Mouse (Mus musculus): Measurements from ENCODE around the gene Grid2ip. TPM values are rescaled to one million over a fixed set of nuclear protein-coding genes. Genes with fewer than 3 reads are reported as not detected.
A peak's percentile ranks its signal among the peaks of the same experiment; 100 is the strongest.
"Not testable (repeated sequence)": the region's sequence is repeated elsewhere in the genome, so short reads cannot be mapped to it uniquely, and the experiment has no call there.

Gene Grid2ip
- total RNA-seq, 2 experiments from 2014 or later, result 1.6 TPM

- intact Hi-C loops (cut with DNase I), result no loop called here
- DNase-seq (ENCODE audit: low spot score in 2 of 2), result no peak
Observed at GRCm38 (mm10) chr5:143360000-143360399, 2.9 kb downstream of the Grid2ip start.

GRCm38 (mm10) chr5:143361428-143361827 lies 4.3 kb downstream of the Grid2ip start:
- intact Hi-C loops (cut with DNase I), result no loop called here
- no peak for DNase-seq (ENCODE audit: low spot score in 2 of 2)

GRCm38 (mm10) chr5:143363678-143364615 lies 6.8 kb downstream of the Grid2ip start:
- DNase-seq (ENCODE audit: low spot score in 2 of 2), result no peak

GRCm38 (mm10) chr5:143367931-143368330 lies 10.8 kb downstream of the Grid2ip start:
- no peak for DNase-seq (ENCODE audit: low spot score in 2 of 2)
- intact Hi-C loops (cut with DNase I), result no loop called here

More at GRCm38 (mm10) chr5:143363678-143364615, 6.8 kb downstream of the Grid2ip start:
- intact Hi-C loops (cut with DNase I), result no loop called here

- intact Hi-C loops (cut with DNase I), result no loop called here
- DNase-seq (ENCODE audit: low spot score in 2 of 2), result no peak
Observed at GRCm38 (mm10) chr5:143369611-143370255, 12.6 kb downstream of the Grid2ip start.

- intact Hi-C loops (cut with DNase I), result no loop called here
- DNase-seq (ENCODE audit: low spot score in 2 of 2), result no peak
Observed at GRCm38 (mm10) chr5:143370416-143371145, 13.4 kb downstream of the Grid2ip start.

GRCm38 (mm10) chr5:143371146-143371510 lies 14.0 kb downstream of the Grid2ip start:
- intact Hi-C loops (cut with DNase I), result no loop called here
- DNase-seq (ENCODE audit: low spot score in 2 of 2), result no peak

GRCm38 (mm10) chr5:143372818-143373217 lies 15.7 kb downstream of the Grid2ip start:
- peak; percentile 30 to 37 for DNase-seq (ENCODE audit: low spot score in 2 of 2)
- intact Hi-C loops (cut with DNase I), result no loop called here

- intact Hi-C loops (cut with DNase I), result loop anchor here (5.0 kb wide), 1 partner anchor 47 kb away; no protein-coding TSS in a partner anchor
- DNase-seq (ENCODE audit: low spot score in 2 of 2), result peak; percentile 35 to 39
Observed at GRCm38 (mm10) chr5:143375242-143375641, 18.1 kb downstream of the Grid2ip start.

GRCm38 (mm10) chr5:143376156-143376555 lies 19.0 kb downstream of the Grid2ip start:
- intact Hi-C loops (cut with DNase I), result loop anchor here (5.0 kb wide), 1 partner anchor 46 kb away; no protein-coding TSS in a partner anchor
- DNase-seq (ENCODE audit: low spot score in 2 of 2), result no peak

- intact Hi-C loops (cut with DNase I), result no loop called here
- DNase-seq (ENCODE audit: low spot score in 2 of 2), result no peak
Observed at GRCm38 (mm10) chr5:143386797-143387621, 29.9 kb downstream of the Grid2ip start.

GRCm38 (mm10) chr5:143394184-143394583 lies 37.0 kb downstream of the Grid2ip start:
- DNase-seq (ENCODE audit: low spot score in 2 of 2), result no peak
- intact Hi-C loops (cut with DNase I), result no loop called here

- DNase-seq (ENCODE audit: low spot score in 2 of 2); intact Hi-C loops (cut with DNase I): not testable (repeated sequence)
Observed at GRCm38 (mm10) chr5:143394966-143395365, 37.8 kb downstream of the Grid2ip start.

GRCm38 (mm10) chr5:143395649-143396048 lies 38.5 kb downstream of the Grid2ip start:
- intact Hi-C loops (cut with DNase I), result no loop called here
- DNase-seq (ENCODE audit: low spot score in 2 of 2), result no peak

GRCm38 (mm10) chr5:143400501-143400900 lies 43.4 kb downstream of the Grid2ip start:
- no peak for DNase-seq (ENCODE audit: low spot score in 2 of 2)
- intact Hi-C loops (cut with DNase I), result no loop called here

GRCm38 (mm10) chr5:143401556-143401955 lies 44.4 kb downstream of the Grid2ip start:
- intact Hi-C loops (cut with DNase I), result no loop called here
- DNase-seq (ENCODE audit: low spot score in 2 of 2), result no peak

GRCm38 (mm10) chr5:143403221-143404147 lies 46.3 kb downstream of the Grid2ip start, which contains the start of gene Kdelr2:
Gene Kdelr2 (plus strand): TSS chr5:143403838.
- intact Hi-C loops (cut with DNase I), result no loop called here
- peak; percentile 92 to 93 for DNase-seq (ENCODE audit: low spot score in 2 of 2)

Data from left cerebral cortex, postnatal 25 days (tissue).